Mouse (Mus musculus) kidney, embryonic 15.5 days (tissue): Measurements from ENCODE around the gene Bnip3. TPM values are rescaled to one million over a fixed set of nuclear protein-coding genes. Genes with fewer than 3 reads are reported as not detected.
A peak's percentile ranks its signal among the peaks of the same experiment; 100 is the strongest.

Source experiments
- ATAC-seq: fragments of 200-750 bp; cut with Nextera tagmentation; replicated peaks from 2 replicates; pipeline ENCODE4 v1.8.0; 2017; ENCODE audit warnings: moderate TSS enrichment; ENCODE audit not compliant: low FRiP score
- H3K27ac ChIP-seq: fragments of 300-500 bp; sonication (generic); 2 replicates; pipeline ENCODE4 v1.5.1; 2015; ENCODE audit warnings: mild to moderate bottlenecking, inconsistent platforms
- H3K27me3 ChIP-seq: fragments of 300-500 bp; sonication (generic); 2 replicates; pipeline ENCODE4 v1.6.1; 2015; ENCODE audit warnings: inconsistent platforms
- H3K36me3 ChIP-seq: fragments of 300-500 bp; sonication (generic); 2 replicates; pipeline ENCODE4 v1.6.1; 2015; ENCODE audit warnings: inconsistent platforms
- H3K4me1 ChIP-seq: fragments of 300-500 bp; sonication (generic); 2 replicates; pipeline ENCODE4 v1.6.1; 2015; ENCODE audit warnings: inconsistent platforms
- H3K4me2 ChIP-seq: fragments of 300-500 bp; sonication (generic); 2 replicates; pipeline ENCODE4 v1.6.1; 2015; ENCODE audit warnings: moderate library complexity, mild to moderate bottlenecking, inconsistent platforms
- H3K4me3 ChIP-seq: fragments of 300-500 bp; sonication (generic); replicated peaks from 2 replicates; pipeline ENCODE4 v1.5.1; 2015; ENCODE audit warnings: mild to moderate bottlenecking, inconsistent platforms
- H3K9ac ChIP-seq: fragments of 300-500 bp; sonication (generic); 2 replicates; pipeline ENCODE4 v1.6.1; 2015; ENCODE audit warnings: mild to moderate bottlenecking, inconsistent platforms
- H3K9me3 ChIP-seq: fragments of 300-500 bp; sonication (generic); replicated peaks from 2 replicates; pipeline ENCODE4 v1.6.1; 2016; ENCODE audit warnings: inconsistent platforms
- WGBS: fragments of 180-500 bp; shearing (Covaris S2); methylation state at CpG from one replicate; pipeline ENCODE4 v1.1.7; 2015; ENCODE audit warnings: mixed read lengths; 5-methylcytosine and 5-hydroxymethylcytosine counted together
- polyA plus RNA-seq: library from polyadenylated mRNA; unstranded; fragments of >200 nt; fragmentation: Nextera tagmentation; extraction: Ambion mirVana; gene quantifications from 2 replicates; pipeline ENCODE4 v1.2.1, GENCODE M21; 2015

The Bnip3 gene
- polyA plus RNA-seq, 1 experiment from 2014 or later = 106 TPM

DNA sequence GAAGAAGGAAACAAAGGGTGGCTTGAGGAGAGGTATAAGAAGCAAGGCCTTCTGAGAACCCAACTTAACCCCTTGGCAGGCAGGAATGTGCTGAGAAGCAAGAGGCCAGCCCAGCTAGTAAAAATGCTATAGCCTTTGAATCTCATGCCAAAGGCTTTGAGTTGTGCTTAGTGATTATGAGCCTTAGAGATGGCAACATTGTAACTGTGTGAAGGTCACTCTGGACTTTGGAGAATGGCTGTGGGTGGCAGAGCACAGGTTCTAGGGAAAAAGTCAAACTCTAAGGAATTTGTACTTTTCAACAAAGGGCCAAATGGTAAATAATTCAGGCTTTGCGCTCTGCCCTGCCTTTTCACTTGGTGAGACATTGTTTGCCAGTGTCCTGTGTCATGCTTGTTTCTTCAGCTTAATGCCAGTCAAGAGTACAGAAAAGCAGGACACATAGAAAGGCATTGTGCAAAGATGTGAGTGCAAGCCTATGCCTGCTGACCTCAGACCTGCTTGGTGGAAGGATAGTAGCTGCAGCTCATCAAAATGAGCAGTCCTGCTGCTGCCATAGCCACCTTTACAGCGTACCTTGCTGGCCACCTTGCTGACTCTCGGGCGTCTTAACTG is 55.8 kb downstream of the Bnip3 start:
- WGBS = 96% methylated on average over 4 of the region's 4 CpGs
- ATAC-seq = no peak

DNA sequence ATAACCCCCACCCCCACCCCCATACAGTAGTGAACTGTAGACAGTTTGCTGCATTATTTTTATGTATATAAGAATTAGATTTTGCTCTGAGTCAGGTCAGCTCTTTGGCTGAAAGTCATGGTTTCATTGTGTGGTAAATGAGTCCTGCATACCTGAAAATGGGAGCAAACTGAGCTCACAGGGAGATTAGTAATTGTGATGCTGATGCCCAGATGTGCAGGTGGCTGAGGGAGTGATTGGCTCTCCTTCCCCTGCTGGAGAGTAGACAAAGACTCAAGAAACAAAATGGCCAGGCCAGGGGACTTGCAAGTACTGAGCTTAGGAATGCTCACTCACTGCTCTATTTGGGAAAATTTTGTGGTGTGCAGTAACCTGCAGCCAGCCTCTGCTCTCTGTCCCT is 59.2 kb downstream of the Bnip3 start:
- H3K27ac ChIP-seq = no peak overlapping the region
- no peaks in the 10 kb centered on the region for H3K9me3 ChIP-seq
- H3K9ac ChIP-seq = no peak overlapping the region
- H3K4me2 ChIP-seq = no peak overlapping the region
- no peak overlapping the region for H3K4me3 ChIP-seq
- ATAC-seq = no peak
- H3K27me3 ChIP-seq = no peaks in the 10 kb centered on the region
- H3K4me1 ChIP-seq = peaks cover 18% of the 10 kb centered on the region
- H3K36me3 ChIP-seq = peaks cover 51% of the 10 kb centered on the region

More for the DNA sequence above, 55.8 kb downstream of the Bnip3 start:
- Histone ChIP-seq H3K27me3 (no peaks in the 10 kb centered on the region), H3K27ac (no peak overlapping the region), H3K4me1 (0 out of 2 replicates have a peak, but pooled peaks cover 2% of the 10 kb centered on the region), H3K9me3 (no peaks in the 10 kb centered on the region), H3K4me2 (no peak overlapping the region), H3K4me3 (no peak overlapping the region), H3K9ac (no peak overlapping the region), H3K36me3 (peaks cover 64% of the 10 kb centered on the region)

DNA sequence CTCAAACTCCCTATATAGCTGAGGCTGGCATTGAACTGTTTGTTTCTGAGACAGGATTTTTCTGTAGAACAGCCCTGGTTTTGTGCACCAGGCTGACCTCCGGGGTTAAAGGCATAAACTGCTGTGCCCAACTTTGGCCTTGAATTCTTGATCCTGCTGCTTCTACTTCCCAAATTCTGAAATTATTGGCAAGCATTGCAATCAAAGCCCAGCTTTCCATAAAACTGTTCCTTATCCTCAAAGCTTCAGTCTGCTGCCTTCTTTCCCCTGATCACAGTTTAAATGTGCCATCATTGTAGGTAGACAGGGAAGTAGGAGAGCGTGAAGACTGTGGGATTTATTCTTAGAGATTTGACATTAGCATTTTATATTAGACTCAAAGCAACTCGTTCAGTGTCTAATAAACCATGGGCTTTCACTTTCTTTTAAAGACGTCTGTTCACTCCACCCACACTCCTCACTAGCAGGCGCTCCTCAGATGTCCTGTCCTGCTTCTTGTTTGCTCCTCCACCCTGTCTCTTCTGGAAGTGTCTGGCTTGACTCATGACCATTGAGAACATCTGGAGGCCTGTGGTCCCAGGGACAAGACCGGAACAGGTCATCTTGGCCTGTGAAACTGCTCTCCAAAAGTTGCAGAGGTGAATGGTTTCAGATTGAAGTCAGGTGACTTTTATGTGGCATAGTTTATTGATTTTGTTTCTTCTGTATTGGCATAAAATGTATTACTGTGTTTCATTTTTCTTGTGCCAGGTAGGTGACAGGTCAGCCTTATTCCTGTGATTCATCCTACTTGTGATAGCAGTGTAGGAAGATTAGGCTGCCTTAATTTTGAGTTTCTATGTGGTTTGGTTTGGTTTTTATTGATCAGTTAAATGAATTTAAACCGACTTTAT is 61.0 kb downstream of the Bnip3 start:
- Histone ChIP-seq H3K9ac (peak overlapping the region; percentile 94; the same call in 1 of the 2 replicates), H3K36me3 (peaks cover 35% of the 10 kb centered on the region), H3K4me2 (peak overlapping the region; percentile 81), H3K4me1 (peaks cover 34% of the 10 kb centered on the region), H3K9me3 (no peaks in the 10 kb centered on the region), H3K27ac (no peak overlapping the region), H3K27me3 (no peaks in the 10 kb centered on the region), H3K4me3 (peak overlapping the region; percentile 71; the same call in 1 of the 2 replicates)
- no peak for ATAC-seq
- 85% methylated on average over 7 of the region's 7 CpGs for WGBS

DNA sequence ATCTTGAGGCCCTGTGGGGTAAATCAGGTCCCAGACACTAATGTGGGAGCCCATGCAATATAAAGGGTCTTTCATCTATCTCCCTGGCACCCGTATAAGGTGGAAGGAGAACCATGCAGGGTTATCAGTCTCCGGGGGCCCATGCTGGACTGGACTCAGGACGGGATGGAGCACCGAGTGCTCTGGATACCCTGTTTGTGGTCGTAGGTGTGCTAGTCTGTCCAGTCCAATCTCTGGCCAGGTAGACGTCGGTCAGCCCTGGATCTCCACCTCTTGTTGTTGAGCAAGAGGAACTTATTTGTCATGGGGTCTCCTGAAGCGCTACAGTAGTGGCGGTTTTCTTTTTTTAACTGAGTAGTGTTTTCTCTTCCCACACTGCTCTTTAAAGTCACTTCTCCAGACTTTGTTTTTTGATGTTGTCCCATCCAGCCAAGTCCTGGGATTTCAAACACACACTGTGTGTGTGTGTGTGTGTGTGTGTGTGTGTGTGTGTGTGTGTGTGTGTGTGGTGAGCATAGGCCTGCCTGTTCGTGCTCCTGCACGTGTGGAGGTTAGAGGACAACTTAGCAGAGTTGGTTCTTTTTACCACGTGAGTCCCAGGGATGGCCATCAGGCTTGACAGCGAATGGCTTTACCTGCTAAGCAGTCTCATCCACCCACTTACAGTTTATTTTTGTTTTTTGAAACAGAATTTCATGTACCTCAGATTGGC is 61.8 kb downstream of the Bnip3 start:
- peaks cover 27% of the 10 kb centered on the region for H3K36me3 ChIP-seq
- H3K9ac ChIP-seq = peak overlapping the region; percentile 94
- no peak; the same call in 1 of the 2 replicates for ATAC-seq
- H3K4me2 ChIP-seq = peak overlapping the region; percentile 81
- no peaks in the 10 kb centered on the region for H3K27me3 ChIP-seq
- peak overlapping the region; percentile 71 for H3K4me3 ChIP-seq
- H3K27ac ChIP-seq = peak overlapping the region; percentile 97; the same call in 1 of the 2 replicates
- H3K4me1 ChIP-seq = peaks cover 37% of the 10 kb centered on the region
- no peaks in the 10 kb centered on the region for H3K9me3 ChIP-seq
- 44% methylated on average over 13 of the region's 13 CpGs for WGBS

- Histone ChIP-seq H3K9me3 (no peaks in the 10 kb centered on the region), H3K9ac (peak overlapping the region; percentile 94), H3K36me3 (peaks cover 17% of the 10 kb centered on the region), H3K27ac (peak overlapping the region; percentile 97), H3K4me2 (peak overlapping the region; percentile 81), H3K27me3 (no peaks in the 10 kb centered on the region), H3K4me1 (peaks cover 42% of the 10 kb centered on the region), H3K4me3 (peak overlapping the region; percentile 71)
- WGBS = 0% methylated on average over 44 of the region's 61 CpGs
- ATAC-seq = peak; percentile 90
Observed at GRCm38 (mm10) chr7:138846502-138846991, 62.8 kb downstream of the Bnip3 start.

DNA sequence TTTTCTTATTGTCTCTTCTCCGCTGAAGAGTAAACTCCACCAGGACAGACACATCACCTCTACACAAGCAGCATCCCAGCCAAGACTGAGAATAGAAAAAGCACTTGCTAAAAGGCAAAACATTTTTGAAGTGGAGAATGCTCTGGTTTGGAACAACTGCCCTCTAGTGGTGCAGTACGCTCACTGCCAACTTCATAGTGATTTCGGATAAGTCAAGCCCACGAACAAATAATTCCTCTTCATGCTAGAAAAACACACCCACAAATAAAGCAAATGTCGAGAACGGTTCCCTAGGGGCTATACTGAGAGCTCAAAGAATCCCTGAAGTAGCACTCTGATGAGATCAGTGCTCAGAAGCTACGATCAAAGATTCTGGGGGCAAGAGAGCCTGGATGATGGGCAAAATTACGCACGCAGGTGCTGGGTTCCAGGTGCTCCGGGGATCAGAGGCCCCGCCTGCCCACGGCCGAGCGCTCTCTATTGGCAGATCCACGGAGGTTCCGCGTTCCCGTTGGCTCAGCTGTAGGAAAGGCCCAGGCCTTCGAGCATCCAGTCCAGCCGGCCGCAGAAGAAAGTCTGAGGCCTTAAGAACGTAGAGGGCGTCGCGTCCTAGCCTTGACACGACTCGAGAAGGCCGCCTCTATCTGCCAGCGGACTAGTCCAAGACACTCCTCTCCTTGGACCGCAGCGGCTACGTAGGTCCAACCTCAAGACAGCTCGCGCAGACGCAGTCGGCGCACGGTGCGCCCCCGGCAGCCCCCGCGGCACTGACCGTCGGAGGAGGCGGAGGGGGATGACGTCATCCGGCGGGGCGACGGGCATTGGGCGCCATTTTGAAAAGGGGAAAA is 63.6 kb downstream of the Bnip3 start, which contains the start of the genes Ppp2r2d and Mapk1ip1:
Ppp2r2d (plus strand) TSS at position 536 of the 848 bp plus-strand sequence.
Mapk1ip1 (minus strand) TSS at position 730 of the 848 bp plus-strand sequence.
- Histone ChIP-seq H3K9me3 (no peaks in the 10 kb centered on the region), H3K4me3 (peak within 1 kb of the TSS; percentile 71), H3K4me1 (peaks cover 42% of the 10 kb centered on the region), H3K36me3 (peaks cover 13% of the 10 kb centered on the region), H3K27ac (peak within 1 kb of the TSS; percentile 97), H3K4me2 (peak within 1 kb of the TSS; percentile 81), H3K27me3 (no peaks in the 10 kb centered on the region), H3K9ac (peak within 1 kb of the TSS; percentile 94)
- WGBS = under 1% methylated on average over 51 of the region's 51 CpGs
- ATAC-seq = peak; percentile 96

- no peak for ATAC-seq
- Histone ChIP-seq H3K36me3 (peaks cover 9% of the 10 kb centered on the region), H3K27ac (peak overlapping the region; percentile 97), H3K27me3 (no peaks in the 10 kb centered on the region), H3K4me2 (peak overlapping the region; percentile 81), H3K9ac (peak overlapping the region; percentile 94), H3K9me3 (no peaks in the 10 kb centered on the region), H3K4me3 (peak overlapping the region; percentile 71), H3K4me1 (peaks cover 42% of the 10 kb centered on the region)
- 20% methylated on average over 8 of the region's 8 CpGs for WGBS
Observed at GRCm38 (mm10) chr7:138845111-138845510, 64.2 kb downstream of the Bnip3 start.

GRCm38 (mm10) chr7:138843421-138843820 is 65.9 kb downstream of the Bnip3 start:
- ATAC-seq = no peak
- H3K9me3 ChIP-seq = no peaks in the 10 kb centered on the region
- H3K27ac ChIP-seq = no peak overlapping the region
- H3K27me3 ChIP-seq = no peaks in the 10 kb centered on the region
- WGBS = 92% methylated on average over 4 of the region's 4 CpGs
- H3K4me1 ChIP-seq = peaks cover 42% of the 10 kb centered on the region
- no peak overlapping the region for H3K9ac ChIP-seq
- H3K4me2 ChIP-seq = no peak overlapping the region
- peaks cover 1% of the 10 kb centered on the region; the same call in 1 of the 2 replicates for H3K36me3 ChIP-seq
- H3K4me3 ChIP-seq = no peak overlapping the region

DNA sequence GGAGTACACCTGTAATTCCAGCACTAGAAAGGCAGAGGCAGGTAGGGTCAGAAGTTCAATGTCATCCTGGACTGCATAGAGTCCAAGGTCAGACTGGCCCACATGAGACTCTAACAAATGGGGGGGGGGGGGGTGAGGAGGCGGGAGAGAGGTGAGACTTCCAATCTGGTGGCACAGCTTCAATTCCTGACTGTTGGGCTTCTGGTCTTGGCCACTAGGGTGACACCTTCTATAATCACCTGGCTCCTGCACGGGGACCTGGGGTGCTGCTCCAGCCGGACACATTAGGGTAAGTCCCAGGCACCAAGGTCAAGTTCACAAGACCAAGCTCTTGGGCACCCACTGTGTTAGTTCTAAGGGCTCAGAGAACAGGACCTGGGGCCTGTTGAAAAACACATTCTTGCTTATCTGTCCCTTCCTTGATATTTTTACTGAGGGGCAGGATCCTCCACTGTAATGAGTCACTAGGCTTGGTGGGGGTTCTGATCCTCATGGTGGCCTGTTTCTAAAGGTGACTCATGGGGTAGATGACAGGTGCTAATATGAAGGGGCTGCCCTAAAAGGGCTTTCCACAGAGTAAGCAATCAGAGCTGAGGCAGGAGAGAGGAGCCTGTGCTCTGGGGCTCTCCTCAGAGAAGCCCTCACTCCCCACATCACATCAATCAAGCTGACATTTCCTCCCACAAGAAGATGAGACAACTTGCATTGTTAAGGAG is 67.7 kb downstream of the Bnip3 start:
- Histone ChIP-seq H3K36me3 (peaks cover 3% of the 10 kb centered on the region), H3K9me3 (no peaks in the 10 kb centered on the region), H3K4me3 (no peak overlapping the region), H3K4me2 (no peak overlapping the region), H3K4me1 (peaks cover 28% of the 10 kb centered on the region), H3K27me3 (no peaks in the 10 kb centered on the region), H3K9ac (no peak overlapping the region), H3K27ac (no peak overlapping the region)
- no peak for ATAC-seq
- WGBS = 65% methylated on average over 2 of the region's 3 CpGs
